Mouse (Mus musculus) cerebellum, postnatal 25 days (tissue): ENCODE results near the gene Gpr165.

Experiments
- DNase-seq, 2 experiments: peaks; one replicate each; pipeline ENCODE4 v3.0.0; 2021; ENCODE audit warnings: mixed read lengths in 2 of 2

The Gpr165 gene

DNA sequence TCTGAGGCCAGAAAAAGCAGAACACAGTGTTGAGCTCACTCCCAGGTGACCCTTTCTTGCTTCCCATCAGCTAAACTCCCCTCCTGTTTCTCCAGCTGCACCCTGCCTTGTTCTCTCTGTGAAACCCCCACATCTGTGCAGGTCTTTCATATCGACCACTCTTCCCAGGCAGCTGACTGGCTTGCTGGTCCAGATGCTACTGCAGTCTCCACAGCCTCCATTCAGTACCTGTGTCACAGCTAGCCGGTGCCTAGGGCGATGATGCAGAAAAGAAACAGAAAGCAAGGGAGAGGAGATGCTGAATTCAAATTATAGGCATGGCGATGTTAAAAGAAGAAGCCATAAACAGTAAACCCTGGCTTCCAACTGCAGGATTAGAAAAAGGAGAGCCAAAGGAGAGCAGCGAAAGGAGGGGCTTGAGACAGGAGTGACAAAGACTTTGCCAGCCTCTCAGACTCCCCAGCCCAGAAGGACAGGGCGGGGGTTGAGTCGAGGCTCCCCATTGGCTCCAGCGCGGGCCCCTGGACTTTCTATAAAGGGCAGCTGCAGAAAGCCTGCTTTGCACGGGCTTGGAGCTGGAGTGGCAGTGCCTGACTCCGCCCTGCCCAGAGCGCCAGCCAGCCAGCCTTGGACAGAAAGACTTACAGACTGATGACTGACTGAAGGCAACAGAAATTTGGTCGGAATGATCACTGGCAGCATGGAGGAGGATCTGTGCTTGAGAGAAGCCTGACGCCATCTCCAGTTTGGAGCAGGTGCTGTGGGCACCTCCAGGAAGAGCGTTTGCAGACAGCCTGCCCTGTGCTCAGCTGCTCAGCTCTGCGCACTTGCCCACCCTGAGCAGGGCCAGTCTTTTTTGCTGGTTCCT is at the start of gene Gpr165:
Gpr165 (plus strand) TSS at position 535 of the 868 bp plus-strand sequence.
- peak; percentile 42 to 61 for DNase-seq

DNA sequence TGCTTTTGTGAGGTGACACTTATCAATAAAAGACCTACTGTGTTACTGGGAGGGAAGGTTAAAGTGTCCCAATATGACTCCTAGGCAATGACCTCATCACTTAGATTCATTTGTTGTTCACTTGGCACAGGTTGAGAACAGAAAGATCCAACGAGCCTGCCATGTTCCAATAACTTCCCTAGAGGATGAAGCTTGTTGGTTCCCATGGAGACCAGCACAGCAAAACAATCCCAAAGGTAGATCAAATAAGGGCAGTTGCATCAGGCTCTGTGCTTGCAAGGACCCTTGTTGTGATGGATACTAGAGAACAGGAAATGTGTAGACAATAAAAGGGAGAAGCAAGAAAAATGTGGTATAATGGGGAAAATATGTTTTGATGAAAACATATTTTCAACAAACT is 38.4 kb upstream of the Gpr165 start:
- DNase-seq: no peak
